Mouse (Mus musculus): ENCODE measurements around the gene Dstyk. TPM values are rescaled to one million over a fixed set of nuclear protein-coding genes. Genes with fewer than 3 reads are reported as not detected.
"Not testable (repeated sequence)": the region's sequence is repeated elsewhere in the genome, so short reads cannot be mapped to it uniquely, and the experiment has no call there.

The Dstyk gene
- total and polyA plus RNA-seq, 2 experiments from 2014 or later: 6.7 to 37.6 TPM

- H3K4me1 ChIP-seq (ENCODE audit: control insufficient read depth, insufficient read depth): no peaks in the 10 kb centered on the region
- H3K4me3 ChIP-seq (ENCODE audit: low read depth, low read length): no peak overlapping the region
- 73% methylated on average over 1 of the region's 1 CpGs for WGBS
- no peak for ATAC-seq (ENCODE audit: insufficient read depth, low read depth)
- H3K9ac ChIP-seq (replicated peaks; ENCODE audit: low read depth, low read length): no peak overlapping the region
- H3K27me3 ChIP-seq (ENCODE audit: control insufficient read depth, insufficient read depth, low read length): no peaks in the 10 kb centered on the region
- no peak overlapping the region for H3K27ac ChIP-seq (ENCODE audit: low read depth)
- TF ChIP-seq CTCF (IDR thresholded peaks at IDR 0.05; ENCODE audit: low read depth) (peak; percentile 11; the same call in 1 of the 2 replicates), EP300 (IDR thresholded peaks at IDR 0.05; ENCODE audit: low read depth) (no peak)
- H3K9me3 ChIP-seq (replicated peaks; ENCODE audit: control insufficient read depth, low read length): no peaks in the 10 kb centered on the region
- no peak for DNase-seq (ENCODE audit: low spot score)
- H3K4me2 ChIP-seq (ENCODE audit: low read depth, low read length): no peak overlapping the region
- H3K36me3 ChIP-seq (replicated peaks; ENCODE audit: control insufficient read depth, insufficient read depth, low read length): peaks cover 33% of the 10 kb centered on the region
Measured at GRCm38 (mm10) chr1:132440896-132441435, 23.6 kb downstream of the Dstyk start.

GRCm38 (mm10) chr1:132449742-132450141, 32.4 kb downstream of the Dstyk start:
- Histone ChIP-seq H3K9ac (replicated peaks; ENCODE audit: low read depth, low read length) (no peak overlapping the region), H3K36me3 (replicated peaks; ENCODE audit: control insufficient read depth, insufficient read depth, low read length) (peaks cover 40% of the 10 kb centered on the region), H3K27ac (ENCODE audit: low read depth) (no peak overlapping the region), H3K27me3 (ENCODE audit: control insufficient read depth, insufficient read depth, low read length) (no peaks in the 10 kb centered on the region), H3K9me3 (replicated peaks; ENCODE audit: control insufficient read depth, low read length) (no peaks in the 10 kb centered on the region), H3K4me2 (ENCODE audit: low read depth, low read length) (no peak overlapping the region), H3K4me1 (ENCODE audit: control insufficient read depth, insufficient read depth) (no peaks in the 10 kb centered on the region), H3K4me3 (ENCODE audit: low read depth, low read length) (no peak overlapping the region)
- TF ChIP-seq EP300 (IDR thresholded peaks at IDR 0.05; ENCODE audit: low read depth) (no peak), CTCF (IDR thresholded peaks at IDR 0.05; ENCODE audit: low read depth) (no peak)
- DNase-seq (ENCODE audit: low spot score) (no peak), ATAC-seq (ENCODE audit: insufficient read depth, low read depth) (no peak)
- 91% methylated on average over 7 of the region's 7 CpGs for WGBS

- TF ChIP-seq EP300 (IDR thresholded peaks at IDR 0.05; ENCODE audit: low read depth) (no peak), CTCF (IDR thresholded peaks at IDR 0.05; ENCODE audit: low read depth) (no peak)
- ATAC-seq (ENCODE audit: insufficient read depth, low read depth): no peak
- H3K9me3 ChIP-seq (replicated peaks; ENCODE audit: control insufficient read depth, low read length): no peaks in the 10 kb centered on the region
- WGBS: 73% methylated on average over 5 of the region's 5 CpGs
- DNase-seq (ENCODE audit: low spot score): no peak
- peaks cover 50% of the 10 kb centered on the region for H3K36me3 ChIP-seq (replicated peaks; ENCODE audit: control insufficient read depth, insufficient read depth, low read length)
- H3K4me3 ChIP-seq (ENCODE audit: low read depth, low read length): no peak overlapping the region
- H3K27ac ChIP-seq (ENCODE audit: low read depth): no peak overlapping the region
- H3K4me1 ChIP-seq (ENCODE audit: control insufficient read depth, insufficient read depth): 0 out of 2 replicates have a peak, but pooled peaks cover 5% of the 10 kb centered on the region
- H3K27me3 ChIP-seq (ENCODE audit: control insufficient read depth, insufficient read depth, low read length): no peaks in the 10 kb centered on the region
- no peak overlapping the region for H3K4me2 ChIP-seq (ENCODE audit: low read depth, low read length)
- no peak overlapping the region for H3K9ac ChIP-seq (replicated peaks; ENCODE audit: low read depth, low read length)
Measured at GRCm38 (mm10) chr1:132464651-132465050, 47.3 kb downstream of the Dstyk start.

GRCm38 (mm10) chr1:132468926-132469325, 51.6 kb downstream of the Dstyk start:
- Histone ChIP-seq H3K27ac (ENCODE audit: low read depth) (no peak overlapping the region), H3K9ac (replicated peaks; ENCODE audit: low read depth, low read length) (no peak overlapping the region), H3K4me3 (ENCODE audit: low read depth, low read length) (no peak overlapping the region), H3K9me3 (replicated peaks; ENCODE audit: control insufficient read depth, low read length) (no peaks in the 10 kb centered on the region), H3K27me3 (ENCODE audit: control insufficient read depth, insufficient read depth, low read length) (no peaks in the 10 kb centered on the region), H3K4me1 (ENCODE audit: control insufficient read depth, insufficient read depth) (0 out of 2 replicates have a peak, but pooled peaks cover 5% of the 10 kb centered on the region), H3K4me2 (ENCODE audit: low read depth, low read length) (no peak overlapping the region), H3K36me3 (replicated peaks; ENCODE audit: control insufficient read depth, insufficient read depth, low read length) (peaks cover 23% of the 10 kb centered on the region)
- DNase-seq (ENCODE audit: low spot score): no peak
- TF ChIP-seq CTCF (IDR thresholded peaks at IDR 0.05; ENCODE audit: low read depth): no peak
- TF ChIP-seq EP300 (IDR thresholded peaks at IDR 0.05; ENCODE audit: low read depth): no peak
- peak; percentile 74; the same call in 1 of the 2 replicates for ATAC-seq (ENCODE audit: insufficient read depth, low read depth)

GRCm38 (mm10) chr1:132469519-132469918, 52.2 kb downstream of the Dstyk start:
- Histone ChIP-seq H3K4me1 (ENCODE audit: control insufficient read depth, insufficient read depth) (0 out of 2 replicates have a peak, but pooled peaks cover 5% of the 10 kb centered on the region), H3K36me3 (replicated peaks; ENCODE audit: control insufficient read depth, insufficient read depth, low read length) (peaks cover 17% of the 10 kb centered on the region), H3K27ac (ENCODE audit: low read depth) (no peak overlapping the region), H3K4me3 (ENCODE audit: low read depth, low read length) (no peak overlapping the region), H3K4me2 (ENCODE audit: low read depth, low read length) (no peak overlapping the region), H3K27me3 (ENCODE audit: control insufficient read depth, insufficient read depth, low read length) (no peaks in the 10 kb centered on the region), H3K9me3 (replicated peaks; ENCODE audit: control insufficient read depth, low read length) (no peaks in the 10 kb centered on the region), H3K9ac (replicated peaks; ENCODE audit: low read depth, low read length) (no peak overlapping the region)
- no peak for TF ChIP-seq EP300 (IDR thresholded peaks at IDR 0.05; ENCODE audit: low read depth)
- no peak for TF ChIP-seq CTCF (IDR thresholded peaks at IDR 0.05; ENCODE audit: low read depth)
- WGBS: 87% methylated on average over 7 of the region's 7 CpGs
- DNase-seq (ENCODE audit: low spot score): no peak
- ATAC-seq (ENCODE audit: insufficient read depth, low read depth): no peak

- not testable (repeated sequence) for H3K27ac ChIP-seq (ENCODE audit: low read depth); H3K4me2 ChIP-seq (ENCODE audit: low read depth, low read length); DNase-seq (ENCODE audit: low spot score); H3K9ac ChIP-seq (replicated peaks; ENCODE audit: low read depth, low read length); ATAC-seq (ENCODE audit: insufficient read depth, low read depth); H3K4me3 ChIP-seq (ENCODE audit: low read depth, low read length); H3K27me3 ChIP-seq (ENCODE audit: control insufficient read depth, insufficient read depth, low read length); H3K9me3 ChIP-seq (replicated peaks; ENCODE audit: control insufficient read depth, low read length); H3K4me1 ChIP-seq (ENCODE audit: control insufficient read depth, insufficient read depth)
- peaks cover 12% of the 10 kb centered on the region for H3K36me3 ChIP-seq (replicated peaks; ENCODE audit: control insufficient read depth, insufficient read depth, low read length)
- 90% methylated on average over 1 of the region's 1 CpGs for WGBS
Measured at GRCm38 (mm10) chr1:132470031-132470430, 52.7 kb downstream of the Dstyk start.

Measured in heart, postnatal 0 days (tissue).